Mouse (Mus musculus) ovary, postnatal 14 days (tissue): ENCODE measurements around the gene 2010111I01Rik.

Experiments used
- DNase-seq: peaks from one replicate; pipeline ENCODE4 v3.0.0; 2022; ENCODE audit warnings: low spot score

2010111I01Rik gene

DNA sequence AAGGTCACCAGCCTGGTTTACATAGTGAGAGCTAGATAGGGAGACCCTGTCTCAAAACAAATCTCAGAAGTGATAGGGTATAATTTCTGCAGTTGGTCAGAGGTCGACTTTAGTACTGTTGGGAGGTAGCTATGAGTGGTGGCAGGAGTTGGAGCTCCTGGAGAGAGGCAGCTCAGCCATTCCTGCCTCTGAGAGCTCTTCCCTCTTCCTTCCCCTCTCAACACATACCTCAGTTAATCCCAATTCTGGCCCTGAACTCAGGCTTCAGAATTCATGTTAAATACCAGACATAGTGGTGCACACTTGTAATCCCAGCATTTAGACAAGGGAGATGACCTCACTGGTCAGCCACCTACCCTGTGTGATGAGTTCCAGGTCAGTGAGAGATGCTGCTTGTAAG lies 65.3 kb downstream of the 2010111I01Rik start:
- DNase-seq = no peak

DNA sequence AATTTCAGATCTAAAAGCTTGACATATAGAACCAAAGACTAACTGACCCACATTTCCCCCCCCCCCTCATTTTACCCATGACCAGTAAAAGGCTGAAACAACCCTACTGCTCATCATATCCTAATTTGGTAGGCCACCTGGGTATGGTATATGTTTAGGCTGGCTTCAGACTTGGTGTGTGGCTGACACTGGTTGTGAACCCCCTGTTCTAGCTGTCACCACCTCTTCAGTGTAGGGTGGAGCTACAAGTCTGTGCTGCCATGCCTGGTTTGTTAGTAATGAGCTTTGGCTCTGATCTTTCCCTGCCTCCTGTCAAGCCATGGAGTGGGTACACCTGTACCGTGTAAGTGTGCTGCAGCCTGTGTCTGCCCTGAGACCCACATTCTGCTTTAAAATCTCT lies 66.6 kb downstream of the 2010111I01Rik start:
- no peak for DNase-seq

DNA sequence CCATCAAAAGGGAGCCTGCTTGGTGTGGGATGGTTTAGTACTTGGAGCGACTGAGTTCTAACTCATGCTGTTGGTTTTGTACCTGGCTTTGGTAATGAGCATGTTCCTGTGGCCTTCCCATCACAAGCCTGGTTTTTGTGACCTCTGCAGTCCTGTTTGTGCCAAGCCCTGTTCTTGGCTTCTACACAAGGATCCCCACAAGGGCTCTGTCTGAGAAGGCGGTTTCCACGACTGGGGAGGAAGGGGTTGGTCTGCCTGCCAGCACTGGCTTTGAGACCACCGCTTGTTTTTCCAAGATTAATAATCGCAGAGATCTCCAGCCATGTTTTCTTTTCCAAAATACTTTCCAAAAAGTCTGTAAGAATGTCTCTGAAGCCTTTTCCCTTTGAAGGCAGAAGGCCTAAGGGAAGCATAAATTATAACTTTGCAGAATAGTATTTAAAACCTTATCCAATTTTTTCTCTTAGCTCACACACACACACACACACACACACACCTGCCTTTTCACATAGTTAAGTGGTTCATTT lies 67.7 kb downstream of the 2010111I01Rik start:
- DNase-seq = no peak

DNA sequence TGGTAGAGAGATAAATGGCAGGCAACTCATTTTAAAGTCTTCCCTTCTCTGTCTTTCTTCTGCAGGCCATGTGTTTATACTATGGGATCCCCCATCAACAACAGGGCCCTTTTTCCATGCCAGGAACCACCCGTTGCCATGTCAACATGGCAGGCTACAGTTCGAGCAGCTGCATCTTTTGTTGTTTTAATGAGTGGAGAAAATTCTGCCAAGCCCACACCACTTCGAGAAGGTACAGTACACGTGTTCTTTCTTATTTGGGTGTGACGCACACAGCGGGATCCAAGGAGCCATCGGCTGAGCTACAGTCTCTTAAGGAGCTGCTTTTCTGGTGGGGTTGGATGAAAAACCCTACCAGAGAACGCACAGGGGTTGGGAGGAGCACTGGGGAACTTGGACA lies 68.3 kb downstream of the 2010111I01Rik start:
- DNase-seq = peak; percentile 11

GRCm38 (mm10) chr13:63033364-63033763 lies 68.7 kb downstream of the 2010111I01Rik start:
- DNase-seq = no peak

- DNase-seq = no peak
These were observed 70.0 kb downstream of the 2010111I01Rik start for GRCm38 (mm10) chr13:63034666-63035065.

GRCm38 (mm10) chr13:63037906-63038305 lies 73.2 kb downstream of the 2010111I01Rik start:
- DNase-seq = no peak

- DNase-seq = no peak
These were observed 73.7 kb downstream of the 2010111I01Rik start for GRCm38 (mm10) chr13:63038415-63038814.

DNA sequence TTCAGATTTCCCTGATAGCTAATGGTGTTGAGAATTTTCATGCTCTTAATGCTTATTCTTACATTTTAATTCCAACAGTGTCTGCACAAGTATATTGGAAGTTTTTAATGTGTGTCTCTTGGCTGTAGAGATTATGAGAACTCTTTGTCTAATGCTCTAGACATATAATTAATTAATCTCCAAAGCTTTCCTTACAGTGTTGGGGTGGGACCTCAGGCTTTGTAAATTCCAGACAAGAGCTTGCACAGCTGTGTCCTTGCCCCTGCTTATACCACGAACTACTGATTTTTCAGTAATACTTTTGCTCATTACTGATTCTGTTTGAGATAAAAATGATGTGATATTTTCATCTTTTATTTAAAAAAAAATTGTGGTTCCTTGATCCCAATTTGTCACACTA lies 74.2 kb downstream of the 2010111I01Rik start:
- no peak for DNase-seq

DNA sequence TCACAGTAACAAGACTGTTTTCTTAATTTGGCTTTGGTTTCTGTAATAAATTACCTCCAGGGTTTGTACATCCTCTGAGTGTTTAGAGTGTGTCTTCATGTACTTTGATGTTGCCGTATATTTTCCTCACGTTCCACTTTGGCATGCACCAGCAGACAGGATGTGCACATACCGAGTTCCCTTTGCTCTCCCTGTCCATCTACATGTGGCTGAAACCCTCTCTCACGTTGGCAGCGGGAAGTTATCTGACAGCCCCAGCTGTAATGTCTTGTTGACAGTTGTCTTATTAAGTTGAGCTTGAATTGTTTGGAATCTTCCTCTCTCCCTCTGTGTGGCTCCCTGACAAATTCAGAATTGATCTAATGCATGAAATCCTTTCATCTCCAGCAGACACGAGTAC lies 74.6 kb downstream of the 2010111I01Rik start:
- DNase-seq = no peak

DNA sequence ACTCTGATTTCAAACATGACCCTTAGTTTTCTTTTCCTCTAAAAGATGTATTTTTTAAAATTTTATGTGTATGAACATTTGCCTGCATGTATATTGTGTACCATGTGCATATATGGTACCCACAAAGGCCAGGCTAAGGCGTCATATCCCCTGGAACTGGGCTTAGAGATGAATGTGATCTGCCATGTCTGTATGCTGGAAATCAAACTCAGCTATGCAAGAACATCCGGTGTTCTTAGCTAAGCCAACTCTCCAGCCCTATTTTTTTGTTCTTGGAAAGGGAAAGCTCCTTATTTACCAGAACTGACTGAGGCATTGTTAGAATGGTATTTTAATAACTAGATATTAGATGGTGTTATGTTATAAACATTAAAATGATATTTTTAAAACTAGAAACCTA lies 75.2 kb downstream of the 2010111I01Rik start:
- no peak for DNase-seq

DNA sequence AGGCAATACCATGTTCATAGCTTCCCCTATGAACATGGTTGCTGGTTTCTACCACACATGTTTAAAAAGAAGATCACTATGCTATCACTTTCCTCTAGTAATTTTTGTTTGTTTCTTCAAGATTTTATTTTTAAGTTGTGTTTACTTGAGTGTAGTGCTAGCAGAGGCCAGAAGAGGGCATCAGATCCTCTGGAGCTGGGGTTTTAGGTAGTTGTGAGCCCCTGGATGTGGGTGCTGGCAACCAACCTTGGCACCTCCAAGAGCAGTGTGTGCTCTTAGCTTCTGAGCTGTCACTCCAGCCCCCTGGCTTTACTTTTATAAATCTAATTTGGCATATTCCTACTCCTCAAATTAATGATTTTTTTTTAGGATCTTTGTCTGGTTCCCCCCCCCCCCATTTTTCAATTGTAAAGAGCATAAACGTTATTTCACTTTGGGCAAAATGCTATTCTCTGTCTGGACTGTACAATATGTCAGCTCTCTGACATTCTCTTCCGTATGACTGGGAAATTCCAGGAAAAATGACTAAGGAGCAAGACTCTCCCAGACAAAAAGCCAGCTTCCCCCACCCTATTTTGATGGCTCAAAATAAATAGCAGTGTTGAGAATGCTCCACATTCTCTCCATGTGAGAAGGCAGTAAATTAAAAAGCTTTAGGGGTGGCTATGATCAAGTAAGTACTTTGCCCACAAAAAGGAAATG lies 81.0 kb downstream of the 2010111I01Rik start:
- no peak for DNase-seq

- DNase-seq = peak; percentile 69
These were observed 81.7 kb downstream of the 2010111I01Rik start for GRCm38 (mm10) chr13:63046206-63047020.

- DNase-seq = no peak
These were observed 99.0 kb downstream of the 2010111I01Rik start for GRCm38 (mm10) chr13:63063706-63064105.

GRCm38 (mm10) chr13:63066607-63067006 lies 101.9 kb downstream of the 2010111I01Rik start:
- DNase-seq = no peak

DNA sequence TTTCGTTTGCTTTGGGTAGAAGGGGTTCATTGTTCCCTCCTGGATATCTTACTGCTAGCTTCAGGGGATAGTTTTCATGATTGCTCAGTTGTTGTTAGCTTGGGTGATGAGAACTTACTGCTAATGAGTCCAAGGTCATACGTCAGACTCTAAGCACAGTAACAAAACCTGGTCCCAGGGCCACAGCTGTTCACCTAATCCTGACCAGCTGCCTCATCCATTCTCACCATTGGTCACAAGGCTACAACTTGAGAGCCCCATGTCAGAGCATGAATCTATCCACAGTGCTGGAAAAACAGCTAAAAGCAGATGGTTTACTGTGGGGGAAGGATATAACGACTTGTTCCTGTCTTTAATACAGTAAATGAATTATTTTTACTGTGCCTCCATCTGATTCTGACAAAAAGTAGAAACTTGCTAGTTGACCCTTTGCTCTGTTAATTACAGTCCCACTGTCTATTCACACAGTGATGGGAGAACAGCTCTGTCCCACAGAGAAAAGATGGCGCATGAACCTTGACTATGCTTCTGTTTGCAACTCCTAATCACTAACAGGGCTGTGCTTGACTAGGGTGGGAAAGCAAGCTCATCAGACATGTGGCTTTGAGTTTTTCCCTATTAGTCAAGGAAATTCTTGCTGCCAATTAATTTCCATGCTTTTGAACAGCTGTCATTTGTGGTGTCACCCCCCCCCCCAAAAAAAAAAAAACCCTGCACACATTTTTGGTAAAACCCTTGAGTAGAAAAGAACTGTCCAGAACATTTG lies 103.9 kb downstream of the 2010111I01Rik start:
- no peak for DNase-seq

DNA sequence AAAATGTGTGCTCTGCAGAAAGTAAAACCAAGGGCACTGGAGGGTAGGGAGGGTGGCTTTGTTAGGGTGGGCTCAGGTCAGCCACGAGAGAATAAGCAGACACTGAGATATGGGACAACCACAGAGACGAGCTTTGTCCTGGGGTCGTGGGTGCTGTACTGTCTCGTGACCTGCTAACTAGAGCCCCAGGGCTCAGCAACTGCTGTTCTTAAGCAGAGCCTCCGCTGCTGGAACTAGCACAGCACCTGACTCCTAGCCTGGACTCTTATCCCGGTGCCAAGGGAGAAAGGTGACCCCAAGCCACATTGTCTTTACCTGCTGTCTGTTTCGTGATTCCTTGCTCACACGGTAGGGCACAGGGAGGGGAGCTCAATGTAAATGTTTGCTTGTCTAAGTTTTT lies 107.2 kb downstream of the 2010111I01Rik start:
- no peak for DNase-seq

DNA sequence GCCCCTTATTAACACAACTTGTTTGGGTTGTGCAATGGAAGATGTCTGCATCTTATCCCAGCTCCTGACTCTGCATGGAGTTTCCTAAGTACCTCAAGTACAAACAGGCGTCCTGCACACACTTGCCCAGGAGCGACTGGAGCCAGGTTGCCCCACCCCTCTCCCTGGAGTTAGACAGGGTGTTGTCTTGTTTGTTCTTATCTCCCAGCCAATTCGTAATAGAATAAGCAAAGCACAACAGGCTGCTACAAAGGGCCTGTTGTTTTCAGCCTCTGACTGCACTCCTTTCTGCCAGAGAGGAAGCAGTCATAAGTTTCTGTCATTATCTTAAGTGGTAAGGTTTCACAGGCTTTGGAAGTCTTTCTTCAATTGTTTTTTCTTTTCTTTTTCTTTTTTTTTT lies 107.7 kb downstream of the 2010111I01Rik start:
- no peak for DNase-seq

- no peak for DNase-seq
These were observed 109.4 kb downstream of the 2010111I01Rik start for GRCm38 (mm10) chr13:63073911-63074675.

- DNase-seq = no peak
These were observed 109.9 kb downstream of the 2010111I01Rik start for GRCm38 (mm10) chr13:63074676-63074991.

DNA sequence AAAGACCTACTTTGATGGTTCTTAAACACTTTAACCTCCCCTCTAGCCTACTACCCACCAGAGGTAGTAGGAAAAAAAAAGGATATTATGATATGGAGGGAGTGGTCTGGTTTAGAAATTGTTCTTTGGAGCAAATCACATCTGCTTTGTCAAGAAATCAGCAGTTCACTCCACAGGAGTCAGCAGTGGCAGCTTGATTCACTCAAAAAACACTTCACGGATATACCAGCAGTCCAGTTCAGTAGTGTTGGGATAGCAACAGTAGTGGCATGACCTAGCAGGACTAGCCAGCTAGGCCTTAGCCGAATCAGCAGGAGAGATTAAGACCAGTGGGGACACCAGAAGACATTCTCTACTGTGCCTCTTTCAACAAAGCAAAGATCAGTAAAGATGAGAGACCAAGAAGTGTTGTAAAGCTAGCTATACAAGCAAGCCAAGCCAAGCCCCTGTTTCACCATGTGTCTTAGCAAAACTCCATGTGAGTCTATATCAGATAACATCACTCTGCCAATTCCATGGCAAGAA lies 110.7 kb downstream of the 2010111I01Rik start:
- no peak for DNase-seq

GRCm38 (mm10) chr13:63080191-63080590 lies 115.5 kb downstream of the 2010111I01Rik start:
- DNase-seq = no peak
